Mouse (Mus musculus) heart, embryonic 12.5 days (tissue): ENCODE results near the gene Atp9a. TPM values are rescaled to one million over a fixed set of nuclear protein-coding genes. Genes with fewer than 3 reads are reported as not detected.
"Not testable (repeated sequence)": the region's sequence is repeated elsewhere in the genome, so short reads cannot be mapped to it uniquely, and the experiment has no call there.

ENCODE experiments used
- ATAC-seq: fragments of 200-750 bp; cut with Nextera tagmentation; 2 replicates; pipeline ENCODE4 v1.8.0; 2017; ENCODE audit warnings: moderate TSS enrichment, moderate library complexity; ENCODE audit not compliant: insufficient number of reproducible peaks, low FRiP score
- H3K27ac ChIP-seq: fragments of 300-500 bp; sonication (generic); 2 replicates; pipeline ENCODE4 v1.5.1; 2016; ENCODE audit warnings: mild to moderate bottlenecking, moderate library complexity; ENCODE audit not compliant: poor library complexity, severe bottlenecking
- H3K27me3 ChIP-seq: fragments of 300-500 bp; sonication (generic); replicated peaks from 2 replicates; pipeline ENCODE4 v1.6.1; 2016; ENCODE audit warnings: mild to moderate bottlenecking, moderate library complexity
- H3K36me3 ChIP-seq: fragments of 300-500 bp; sonication (generic); 2 replicates; pipeline ENCODE4 v1.6.1; 2016; ENCODE audit warnings: mild to moderate bottlenecking, moderate library complexity
- H3K4me1 ChIP-seq: fragments of 300-500 bp; sonication (generic); replicated peaks from 2 replicates; pipeline ENCODE4 v1.6.1; 2016; ENCODE audit warnings: mild to moderate bottlenecking
- H3K4me2 ChIP-seq: fragments of 300-500 bp; sonication (generic); 2 replicates; pipeline ENCODE4 v1.6.1; 2016; ENCODE audit warnings: mild to moderate bottlenecking, moderate library complexity
- H3K4me3 ChIP-seq: fragments of 300-500 bp; sonication (generic); 2 replicates; pipeline ENCODE4 v1.5.1; 2016; ENCODE audit warnings: mild to moderate bottlenecking
- H3K9ac ChIP-seq: fragments of 300-500 bp; sonication (generic); 2 replicates; pipeline ENCODE4 v1.6.1; 2016; ENCODE audit warnings: mild to moderate bottlenecking, moderate library complexity
- H3K9me3 ChIP-seq: fragments of 300-500 bp; sonication (generic); replicated peaks from 2 replicates; pipeline ENCODE4 v1.6.1; 2016; ENCODE audit warnings: mild to moderate bottlenecking, moderate library complexity
- WGBS: fragments of 180-500 bp; shearing (Covaris S2); methylation state at CpG from one replicate; pipeline ENCODE4 v1.1.7; 2016; 5-methylcytosine and 5-hydroxymethylcytosine counted together
- polyA plus RNA-seq: library from polyadenylated mRNA; unstranded; fragments of >200 nt; fragmentation: Nextera tagmentation; extraction: Ambion mirVana; gene quantifications from 2 replicates; pipeline ENCODE4 v1.2.1, GENCODE M21; 2016

Atp9a gene
- polyA plus RNA-seq, 1 experiment from 2014 or later, result 16.1 TPM

- peak overlapping the region; percentile 73 for H3K9ac ChIP-seq
- no peaks in the 10 kb centered on the region for H3K36me3 ChIP-seq
- H3K27ac ChIP-seq, result peak overlapping the region; percentile 73
- peaks cover 3% of the 10 kb centered on the region for H3K4me1 ChIP-seq
- H3K4me3 ChIP-seq, result peak overlapping the region; percentile 61
- under 1% methylated on average over 57 of the region's 65 CpGs for WGBS
- peak; percentile 36; the same call in 1 of the 2 replicates for ATAC-seq
- no peaks in the 10 kb centered on the region for H3K9me3 ChIP-seq
- H3K27me3 ChIP-seq, result peaks cover 36% of the 10 kb centered on the region
- peak overlapping the region; percentile 81 for H3K4me2 ChIP-seq
Observed at GRCm38 (mm10) chr2:168765696-168766537, 23.7 kb upstream of the Atp9a start.

DNA sequence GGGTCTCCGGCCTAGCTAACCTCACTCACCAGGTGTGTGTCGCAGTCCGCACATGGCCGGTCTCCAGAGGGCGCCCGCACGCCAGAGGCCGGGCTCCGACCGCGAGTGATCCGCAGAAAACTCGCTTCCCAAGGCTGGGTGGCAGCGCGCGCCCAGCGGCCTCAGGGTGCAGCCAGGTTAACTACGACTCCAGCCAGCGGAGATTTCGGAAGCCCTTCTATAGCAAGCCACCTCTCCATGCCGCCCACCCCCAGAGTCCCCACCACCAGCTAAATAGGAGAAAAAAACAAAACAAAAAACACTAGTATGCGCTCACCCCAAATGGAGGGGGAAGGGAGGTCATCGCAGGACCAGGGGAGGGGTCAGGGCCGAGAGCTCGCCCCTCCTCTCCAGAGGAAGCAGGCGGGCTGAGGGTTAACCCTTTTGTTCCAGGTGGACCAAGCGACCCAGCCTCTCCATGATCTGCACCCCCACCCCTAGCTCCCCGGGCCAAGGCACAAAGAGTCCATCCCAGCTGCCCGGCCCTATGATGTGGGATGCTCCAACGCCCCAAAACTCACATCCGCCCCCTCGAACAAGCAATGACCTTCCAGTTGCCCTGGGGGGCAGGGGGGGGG, 23.0 kb upstream of the Atp9a start:
- peak; percentile 51 for ATAC-seq
- no peaks in the 10 kb centered on the region for H3K36me3 ChIP-seq
- H3K9ac ChIP-seq, result peak overlapping the region; percentile 73
- peak overlapping the region; percentile 81 for H3K4me2 ChIP-seq
- H3K4me3 ChIP-seq, result peak overlapping the region; percentile 61
- H3K4me1 ChIP-seq, result peaks cover 3% of the 10 kb centered on the region
- under 1% methylated on average over 32 of the region's 32 CpGs for WGBS
- H3K27me3 ChIP-seq, result peaks cover 36% of the 10 kb centered on the region
- peak overlapping the region; percentile 73 for H3K27ac ChIP-seq
- no peaks in the 10 kb centered on the region for H3K9me3 ChIP-seq

GRCm38 (mm10) chr2:168764460-168764867, 22.3 kb upstream of the Atp9a start:
- Histone ChIP-seq H3K36me3 (no peaks in the 10 kb centered on the region), H3K27ac (no peak overlapping the region), H3K27me3 (peaks cover 32% of the 10 kb centered on the region), H3K4me1 (peaks cover 3% of the 10 kb centered on the region), H3K4me2 (peak overlapping the region; percentile 8; the same call in 1 of the 2 replicates), H3K9me3 (no peaks in the 10 kb centered on the region), H3K9ac (no peak overlapping the region), H3K4me3 (no peak overlapping the region)
- 23% methylated on average over 9 of the region's 9 CpGs for WGBS
- ATAC-seq, result no peak

DNA sequence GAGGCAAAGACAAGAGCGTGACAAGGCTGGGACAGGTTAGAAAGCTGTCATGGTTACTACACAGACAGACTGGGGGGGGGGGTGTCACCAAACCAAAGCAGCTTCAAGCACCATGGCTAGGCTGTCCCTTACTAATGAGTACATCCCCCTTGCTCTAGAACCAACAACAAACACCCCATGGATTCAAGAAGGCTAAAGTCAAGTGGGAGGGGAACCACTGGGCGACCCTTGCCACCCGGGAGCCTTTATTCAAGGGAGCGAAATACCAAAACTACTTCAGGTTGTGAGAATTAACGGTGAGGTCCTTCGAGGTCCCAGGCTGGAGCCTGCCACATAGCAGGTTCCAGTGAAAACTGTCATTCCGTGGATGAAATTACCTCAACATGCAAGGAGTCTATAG, 21.6 kb upstream of the Atp9a start:
- Histone ChIP-seq H3K9ac (no peak overlapping the region), H3K27ac (no peak overlapping the region), H3K36me3 (no peaks in the 10 kb centered on the region), H3K27me3 (peaks cover 29% of the 10 kb centered on the region), H3K4me3 (no peak overlapping the region), H3K4me1 (peaks cover 3% of the 10 kb centered on the region), H3K9me3 (no peaks in the 10 kb centered on the region), H3K4me2 (no peak overlapping the region)
- ATAC-seq, result no peak
- WGBS, result 20% methylated on average over 7 of the region's 7 CpGs

DNA sequence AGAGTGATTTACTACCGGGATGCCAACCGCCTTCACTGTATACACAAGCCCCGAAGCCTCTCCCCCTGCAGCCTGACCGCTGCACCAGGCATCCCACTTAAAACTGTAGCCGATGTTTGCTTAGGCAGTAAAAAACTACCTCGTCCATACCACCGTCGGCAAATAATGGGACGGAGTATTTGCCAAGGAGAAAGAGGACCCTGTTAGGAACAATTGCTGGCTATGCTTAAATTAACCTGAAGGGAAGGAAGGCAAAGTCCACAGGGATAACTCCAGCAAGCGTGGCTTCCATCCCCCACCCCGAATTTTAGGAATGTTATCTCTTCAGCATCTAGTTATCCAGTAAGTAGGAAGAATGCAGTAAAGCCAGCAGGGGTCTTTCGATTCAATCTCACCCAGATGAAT, 20.2 kb upstream of the Atp9a start:
- peaks cover 21% of the 10 kb centered on the region; the same call in 1 of the 2 replicates for H3K27me3 ChIP-seq
- H3K27ac ChIP-seq, result no peak overlapping the region
- H3K4me1 ChIP-seq, result peaks cover 3% of the 10 kb centered on the region
- no peaks in the 10 kb centered on the region for H3K36me3 ChIP-seq
- WGBS, result 7% methylated on average over 12 of the region's 12 CpGs
- no peak overlapping the region for H3K9ac ChIP-seq
- ATAC-seq, result no peak
- H3K4me3 ChIP-seq, result no peak overlapping the region; the same call in 1 of the 2 replicates
- H3K4me2 ChIP-seq, result peak overlapping the region; percentile 32
- no peaks in the 10 kb centered on the region for H3K9me3 ChIP-seq

DNA sequence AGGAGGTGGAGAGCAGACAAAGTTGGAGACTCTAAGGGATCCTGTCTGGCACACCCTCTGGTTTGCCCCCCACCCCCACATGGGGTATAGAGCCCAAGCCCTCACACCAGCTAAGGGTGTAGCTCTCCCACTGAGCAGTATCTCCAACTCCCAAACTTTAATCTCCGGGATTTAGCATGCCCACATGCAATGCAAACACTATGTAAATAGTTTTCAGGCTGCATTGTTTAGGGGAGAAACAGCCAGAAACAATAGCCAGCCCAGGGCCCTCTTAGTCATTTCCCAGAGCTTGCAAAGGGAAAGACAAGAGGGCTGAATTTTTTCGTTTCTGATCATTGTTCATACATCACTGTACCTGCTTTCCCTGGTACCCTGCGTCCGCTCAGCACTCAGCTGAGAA, 19.7 kb upstream of the Atp9a start:
- no peaks in the 10 kb centered on the region for H3K9me3 ChIP-seq
- H3K9ac ChIP-seq, result no peak overlapping the region
- H3K4me3 ChIP-seq, result no peak overlapping the region
- 27% methylated on average over 4 of the region's 4 CpGs for WGBS
- H3K27me3 ChIP-seq, result peaks cover 21% of the 10 kb centered on the region; the same call in 1 of the 2 replicates
- peaks cover 3% of the 10 kb centered on the region for H3K4me1 ChIP-seq
- peak overlapping the region; percentile 32 for H3K4me2 ChIP-seq
- no peak for ATAC-seq
- no peaks in the 10 kb centered on the region for H3K36me3 ChIP-seq
- H3K27ac ChIP-seq, result no peak overlapping the region

DNA sequence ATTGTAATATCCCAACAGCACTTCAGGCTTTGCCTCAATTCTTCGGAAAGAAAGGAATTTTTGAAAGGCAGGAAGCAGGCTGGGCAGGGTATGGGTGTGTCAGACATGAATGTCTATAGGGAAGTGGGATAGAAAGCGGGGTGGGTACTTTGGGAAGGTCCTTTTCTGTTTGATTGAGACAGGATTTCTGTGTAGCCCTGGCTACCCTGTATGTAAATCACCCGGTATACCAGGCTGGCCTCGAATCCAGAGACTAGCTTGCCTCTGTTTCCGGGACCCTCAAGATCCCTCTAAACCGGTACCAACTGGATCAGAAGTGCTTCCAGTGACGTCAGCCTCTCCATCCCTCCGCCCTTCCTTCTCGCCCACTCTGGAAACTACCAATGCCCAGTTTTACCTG, 18.9 kb upstream of the Atp9a start:
- WGBS, result 81% methylated on average over 9 of the region's 9 CpGs
- Histone ChIP-seq H3K9me3 (no peaks in the 10 kb centered on the region), H3K4me1 (peaks cover under 1% of the 10 kb centered on the region), H3K9ac (no peak overlapping the region), H3K27ac (no peak overlapping the region), H3K27me3 (peaks cover 18% of the 10 kb centered on the region; the same call in 1 of the 2 replicates), H3K36me3 (peaks cover 5% of the 10 kb centered on the region), H3K4me2 (no peak overlapping the region), H3K4me3 (no peak overlapping the region)
- ATAC-seq, result no peak

DNA sequence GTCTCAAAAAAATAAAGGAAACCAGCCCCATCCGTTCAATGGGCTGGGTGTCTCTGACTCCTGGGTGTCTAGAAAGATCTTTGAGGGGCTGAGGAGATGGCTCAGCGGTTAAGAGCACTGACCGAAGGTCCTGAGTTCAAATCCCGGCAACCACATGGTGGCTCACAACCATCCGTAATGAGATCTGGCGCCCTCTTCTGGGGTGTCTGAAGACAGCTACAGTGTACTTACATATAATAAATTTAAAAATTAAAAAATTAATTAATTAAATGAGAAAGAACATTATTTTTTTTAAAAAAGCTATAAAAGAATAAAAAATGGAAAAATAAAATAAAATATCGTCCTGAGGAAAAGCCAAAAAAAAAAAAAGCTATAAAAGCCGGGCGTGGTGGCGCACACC, 2.2 kb upstream of the Atp9a start:
- not testable (repeated sequence) for H3K36me3 ChIP-seq, H3K9ac ChIP-seq, H3K27ac ChIP-seq, ATAC-seq, H3K4me3 ChIP-seq, H3K9me3 ChIP-seq, H3K4me1 ChIP-seq, H3K4me2 ChIP-seq, H3K27me3 ChIP-seq
- WGBS, result 83% methylated on average over 10 of the region's 10 CpGs

DNA sequence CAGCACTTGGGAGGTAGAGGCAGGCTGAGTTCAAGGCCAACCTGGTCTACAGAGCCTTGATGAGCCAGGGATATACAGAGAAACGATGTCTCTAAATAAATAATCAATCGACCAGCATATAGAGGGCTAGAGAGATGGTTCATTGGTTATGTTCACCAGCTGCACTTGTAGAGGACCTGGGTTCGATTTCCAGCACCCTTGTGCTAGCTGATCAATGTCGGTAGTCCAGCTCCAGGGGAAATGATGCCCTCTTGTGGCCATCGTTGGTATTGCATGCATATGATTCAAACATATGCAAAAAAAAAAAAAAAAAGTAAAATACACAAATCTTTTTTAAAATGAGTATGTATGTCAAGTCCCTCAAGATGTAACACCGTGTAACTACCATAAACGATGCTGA, 440 bp upstream of the Atp9a start:
- Histone ChIP-seq H3K4me2 (peak overlapping the region; percentile 82; the same call in 1 of the 2 replicates), H3K27me3 (no peaks in the 10 kb centered on the region), H3K36me3 (no peaks in the 10 kb centered on the region), H3K9ac (no peak overlapping the region), H3K4me3 (no peak overlapping the region), H3K9me3 (peaks cover 4% of the 10 kb centered on the region; the same call in 1 of the 2 replicates), H3K27ac (no peak overlapping the region), H3K4me1 (no peaks in the 10 kb centered on the region)
- ATAC-seq, result no peak
- WGBS, result 16% methylated on average over 7 of the region's 7 CpGs

- no peaks in the 10 kb centered on the region for H3K27me3 ChIP-seq
- peak; percentile 81 for ATAC-seq
- H3K9ac ChIP-seq, result peak overlapping the region; percentile 82
- peak overlapping the region; percentile 98 for H3K4me3 ChIP-seq
- WGBS, result 10% methylated on average over 82 of the region's 108 CpGs
- H3K36me3 ChIP-seq, result no peaks in the 10 kb centered on the region
- H3K9me3 ChIP-seq, result peaks cover 4% of the 10 kb centered on the region; the same call in 1 of the 2 replicates
- H3K4me2 ChIP-seq, result peak overlapping the region; percentile 82
- no peaks in the 10 kb centered on the region for H3K4me1 ChIP-seq
- H3K27ac ChIP-seq, result peak overlapping the region; percentile 51
Observed at GRCm38 (mm10) chr2:168741273-168742058, 743 bp downstream of the Atp9a start.

GRCm38 (mm10) chr2:168740496-168740895, 1.7 kb downstream of the Atp9a start:
- 86% methylated on average over 10 of the region's 10 CpGs for WGBS
- H3K4me3 ChIP-seq, result peak overlapping the region; percentile 98
- H3K9ac ChIP-seq, result no peak overlapping the region; the same call in 1 of the 2 replicates
- no peaks in the 10 kb centered on the region for H3K27me3 ChIP-seq
- peaks cover 4% of the 10 kb centered on the region; the same call in 1 of the 2 replicates for H3K9me3 ChIP-seq
- no peaks in the 10 kb centered on the region for H3K36me3 ChIP-seq
- H3K4me2 ChIP-seq, result peak overlapping the region; percentile 82
- H3K4me1 ChIP-seq, result no peaks in the 10 kb centered on the region
- no peak for ATAC-seq
- H3K27ac ChIP-seq, result no peak overlapping the region
